Mouse (Mus musculus) lung, adult 2 months (tissue): ENCODE measurements around the gene Frat2.

ENCODE experiments used
- CTCF ChIP-seq: fragments of 200-500 bp; IDR thresholded peaks from 2 replicates; pipeline ENCODE4 v1.5.1; 2011; ENCODE audit warnings: mild to moderate bottlenecking, low read length, control low read depth; ENCODE audit not compliant: insufficient read depth
- POLR2A ChIP-seq: fragments of 200-500 bp; IDR thresholded peaks from 2 replicates; pipeline ENCODE4 v1.6.1; 2011; ENCODE audit warnings: low read depth, mild to moderate bottlenecking, control low read depth, low read length, borderline replicate concordance; ENCODE audit errors: extremely low read depth

DNA sequence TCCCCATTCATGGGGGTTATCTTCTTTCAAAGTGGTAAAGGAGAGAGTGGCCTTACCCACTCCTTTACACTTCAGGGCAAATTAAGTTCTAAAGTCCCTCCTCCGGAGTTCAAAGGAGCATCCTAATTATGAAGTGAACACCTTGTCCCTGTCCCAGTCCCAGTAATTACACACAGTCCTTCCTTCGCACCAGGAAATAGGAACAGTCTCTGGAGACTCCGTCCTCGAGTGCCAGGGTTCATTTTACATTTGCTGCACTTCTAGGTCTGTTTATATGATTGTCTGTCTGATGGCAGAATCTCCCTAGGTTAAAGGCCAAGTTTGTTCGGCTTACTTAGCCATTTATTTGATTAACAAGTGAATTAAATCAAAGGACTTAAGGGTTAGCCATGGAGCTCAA lies 31.5 kb downstream of the Frat2 start:
- TF ChIP-seq CTCF (no peak), POLR2A (no peak)
